Mouse (Mus musculus) ES-E14 (cell line): ENCODE measurements around the gene March8.

Experiments
- CHD2 ChIP-seq: IDR thresholded peaks from 2 replicates; pipeline ENCODE4 v1.6.1; 2014; ENCODE audit warnings: mild to moderate bottlenecking, low read depth, low read length, inconsistent platforms
- HCFC1 ChIP-seq: IDR thresholded peaks from 2 replicates; pipeline ENCODE4 v1.6.1; 2012; ENCODE audit warnings: low read length, inconsistent platforms, borderline replicate concordance; ENCODE audit not compliant: insufficient read depth
- MAFK ChIP-seq: IDR thresholded peaks from 2 replicates; pipeline ENCODE4 v1.6.1; 2014; ENCODE audit warnings: mild to moderate bottlenecking, low read depth, low read length, inconsistent platforms; ENCODE audit not compliant: insufficient read depth
- ZNF384 ChIP-seq: IDR thresholded peaks from 2 replicates; pipeline ENCODE4 v1.6.1; 2012; ENCODE audit warnings: low read depth, low read length, inconsistent platforms

DNA sequence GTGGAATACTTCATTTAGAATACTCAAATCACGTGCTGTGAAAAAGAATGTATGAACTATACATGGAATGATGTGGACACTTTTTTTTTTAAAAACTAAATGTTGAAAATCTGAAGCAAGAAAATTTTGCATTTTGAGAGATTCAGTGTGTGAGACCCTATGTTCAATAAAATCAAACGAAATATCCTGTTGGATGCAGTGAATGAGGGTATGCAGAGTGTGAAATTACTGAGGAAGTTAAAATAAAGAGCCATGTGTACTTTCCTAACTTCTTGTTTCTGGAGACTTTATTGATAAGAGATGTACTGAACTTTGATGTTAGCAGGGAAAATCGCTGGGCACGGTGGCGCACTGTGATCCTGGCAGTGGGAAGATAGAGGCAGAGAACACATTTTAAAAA, 1.3 kb downstream of the March8 start:
- TF ChIP-seq MAFK (no peak), ZNF384 (no peak), CHD2 (no peak), HCFC1 (no peak)
